Mouse (Mus musculus) heart, postnatal 0 days (tissue): ENCODE data around the gene Umad1.

ENCODE experiments used
- CTCF ChIP-seq: IDR thresholded peaks from 2 replicates; pipeline ENCODE4 v1.5.1; 2016; ENCODE audit warnings: antibody characterized with exemption, control low read depth, low read depth
- EP300 ChIP-seq: IDR thresholded peaks from 2 replicates; pipeline ENCODE4 v1.6.1; 2016; ENCODE audit warnings: antibody characterized with exemption, low read depth

GRCm38 (mm10) chr6:8408332-8408731 is 149.2 kb downstream of the Umad1 start:
- TF ChIP-seq CTCF = no peak
- no peak for TF ChIP-seq EP300
